Mouse (Mus musculus): ENCODE results near the gene Layn. TPM values are rescaled to one million over a fixed set of nuclear protein-coding genes. Genes with fewer than 3 reads are reported as not detected.

The Layn gene
- 10 to 100 TPM; 18.4 to 20.3 TPM for total RNA-seq (2021)

GRCm38 (mm10) chr9:51076979-51077315 lies at the start of gene Layn:
TSS of gene Layn (minus strand) at chr9:51077094.
- peak; percentile 72 to 93 for DNase-seq (ENCODE audit: extremely low spot score in 1 of 2, low spot score in 2 of 2)
- intact Hi-C loops (cut with DNase I), result no loop called here

- DNase-seq (ENCODE audit: extremely low spot score in 1 of 2, low spot score in 2 of 2), result no peak
- intact Hi-C loops (cut with DNase I), result no loop called here
These were observed 37.9 kb upstream of the Layn start for GRCm38 (mm10) chr9:51114767-51115166.

DNA sequence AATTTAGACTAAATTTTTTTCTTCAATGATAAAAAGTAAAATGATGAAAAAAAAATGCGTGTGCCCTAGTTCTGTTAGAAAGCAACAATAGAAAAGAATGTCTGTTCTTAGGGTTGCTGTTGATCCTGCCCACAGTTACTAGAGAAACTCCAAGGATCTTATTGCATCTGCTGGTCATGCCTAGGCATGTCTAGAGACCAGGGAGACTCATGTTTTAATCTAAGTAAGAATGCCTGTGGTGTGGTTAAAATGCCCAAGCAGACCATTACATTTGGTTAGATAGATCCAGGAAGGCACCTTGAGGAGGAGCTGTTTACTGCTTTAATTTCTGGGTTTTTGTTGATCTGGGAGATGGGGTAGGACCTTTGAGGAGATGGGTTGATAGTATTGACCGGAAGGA lies 28.9 kb upstream of the Layn start:
- intact Hi-C loops (cut with DNase I), result no loop called here

DNA sequence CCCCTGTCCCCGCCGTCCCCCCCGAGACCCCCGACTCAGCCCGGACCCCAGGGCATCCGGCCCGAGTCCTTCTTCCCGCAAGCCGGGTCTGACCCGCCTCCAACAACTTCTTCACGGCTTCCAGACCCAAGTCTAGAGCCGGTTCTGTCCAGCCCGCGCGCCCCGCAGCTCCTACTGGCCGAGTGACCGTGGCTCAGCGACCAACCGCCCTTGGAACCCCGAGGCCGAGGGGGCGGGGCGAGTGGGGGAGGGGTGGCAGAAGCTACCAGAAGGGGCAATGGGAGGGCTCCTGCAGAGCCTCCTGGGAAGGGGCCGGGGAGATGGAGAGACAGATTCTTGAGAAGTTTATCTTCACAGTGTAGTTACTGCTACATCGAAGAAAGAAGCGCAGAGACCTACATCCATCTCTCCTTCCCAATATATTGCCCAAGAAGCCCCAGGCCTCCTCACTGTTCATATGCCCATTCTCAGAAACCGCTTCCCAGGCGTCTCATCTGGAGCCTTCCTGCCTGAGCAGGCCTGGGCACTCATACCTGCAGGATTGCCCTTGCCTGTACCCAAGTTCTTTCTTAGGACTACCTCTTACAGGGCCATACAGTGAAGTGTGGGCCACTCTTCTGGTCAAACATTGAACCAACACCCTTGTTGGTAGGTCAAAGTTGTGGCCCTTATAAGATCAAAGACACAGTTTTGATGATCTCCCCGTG lies 27.1 kb upstream of the Layn start:
- intact Hi-C loops (cut with DNase I), result no loop called here
- peak in 1 of 2 experiments; percentile 70 for DNase-seq (ENCODE audit: extremely low spot score in 1 of 2, low spot score in 2 of 2)

More for the DNA sequence above, 28.9 kb upstream of the Layn start:
- DNase-seq (ENCODE audit: extremely low spot score in 1 of 2, low spot score in 2 of 2), result no peak

DNA sequence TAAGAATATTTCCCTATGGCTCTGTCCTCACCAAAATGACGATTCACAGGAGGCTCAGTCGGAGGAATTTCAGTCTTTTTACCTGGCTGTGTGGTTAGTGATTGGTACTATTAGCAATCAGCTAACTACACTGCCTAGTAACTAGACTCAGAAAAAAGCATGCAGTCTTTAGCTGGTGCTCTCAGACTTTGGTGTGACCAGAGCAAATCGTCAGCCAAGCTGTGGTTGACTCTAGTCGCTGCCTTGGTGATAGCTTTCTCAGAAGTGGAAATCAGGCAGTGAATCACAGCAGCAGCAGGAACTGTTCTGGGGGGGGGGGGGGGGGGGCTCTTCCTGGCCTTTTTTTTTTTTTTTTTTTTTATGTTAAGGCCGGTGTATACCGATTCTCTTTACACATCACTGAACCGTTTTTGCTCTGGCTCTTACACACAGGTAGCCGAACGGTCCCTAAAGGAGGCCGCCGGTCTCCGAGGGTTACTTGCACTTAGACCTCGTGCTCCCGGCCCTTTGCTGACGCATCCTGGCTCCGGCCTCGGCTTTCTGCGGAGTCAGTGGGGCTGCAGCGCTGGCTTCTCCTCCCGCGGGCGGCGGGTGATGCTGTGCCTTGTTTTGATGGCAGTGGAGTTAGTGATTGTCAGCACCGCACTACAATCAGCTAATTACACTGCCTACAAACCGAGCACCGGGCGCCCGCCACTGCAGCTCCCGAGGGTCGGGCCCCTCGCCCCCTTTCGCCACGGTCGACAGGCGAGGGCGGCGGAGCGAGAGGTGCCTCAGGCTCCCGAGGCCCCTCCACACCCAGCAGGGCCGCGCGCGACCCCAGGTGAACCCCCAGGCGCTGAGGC lies 26.3 kb upstream of the Layn start:
- intact Hi-C loops (cut with DNase I), result no loop called here
- peak in 1 of 2 experiments; percentile 66 for DNase-seq (ENCODE audit: extremely low spot score in 1 of 2, low spot score in 2 of 2)

GRCm38 (mm10) chr9:51101756-51102425 lies 25.0 kb upstream of the Layn start, which contains the start of gene 4833427G06Rik:
TSS of gene 4833427G06Rik (minus strand) at chr9:51102078.
- peak; percentile 28 to 69 for DNase-seq (ENCODE audit: extremely low spot score in 1 of 2, low spot score in 2 of 2)
- intact Hi-C loops (cut with DNase I), result no loop called here

DNA sequence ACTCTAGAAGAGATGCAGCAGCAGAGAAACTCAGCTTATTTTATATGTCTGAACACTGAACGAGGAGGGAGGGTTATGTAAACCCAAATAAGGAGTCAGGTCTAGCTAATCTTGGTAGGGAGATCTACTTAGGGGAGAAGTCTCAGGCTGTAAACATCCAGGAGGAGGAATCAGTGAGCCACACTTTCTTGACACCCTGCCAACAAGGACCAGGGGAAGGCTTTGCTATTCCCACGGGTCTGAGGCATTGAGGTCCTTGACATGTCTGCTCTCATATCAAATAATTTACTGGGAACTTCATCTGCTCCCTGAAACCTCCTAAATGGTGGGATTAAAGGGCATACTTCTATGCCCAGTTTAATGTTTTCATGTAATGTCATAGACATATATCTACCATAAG lies 19.4 kb upstream of the Layn start:
- no peak for DNase-seq (ENCODE audit: extremely low spot score in 1 of 2, low spot score in 2 of 2)
- intact Hi-C loops (cut with DNase I), result no loop called here

DNA sequence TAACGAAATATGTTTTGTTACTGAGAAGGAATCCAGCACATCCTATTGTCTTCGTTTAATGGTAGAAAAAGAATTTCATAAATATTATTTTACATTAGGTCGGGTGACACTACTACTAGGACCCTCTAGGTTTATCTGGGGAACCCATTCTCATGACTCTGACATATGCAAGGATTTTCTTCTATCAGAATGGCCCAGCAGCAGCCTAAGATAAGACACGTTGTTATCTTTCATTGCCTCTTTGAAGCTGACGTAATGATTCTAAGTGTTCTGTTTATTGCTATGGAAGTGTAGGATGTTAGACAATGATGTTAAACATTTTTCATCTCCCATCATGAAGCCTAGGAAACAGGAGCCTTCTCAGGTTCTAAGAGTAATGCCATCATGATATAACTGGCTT lies 16.8 kb upstream of the Layn start:
- no peak for DNase-seq (ENCODE audit: extremely low spot score in 1 of 2, low spot score in 2 of 2)
- intact Hi-C loops (cut with DNase I), result no loop called here

- no peak for DNase-seq (ENCODE audit: extremely low spot score in 1 of 2, low spot score in 2 of 2)
- intact Hi-C loops (cut with DNase I), result no loop called here
These were observed 4.7 kb upstream of the Layn start for GRCm38 (mm10) chr9:51081614-51082013.

GRCm38 (mm10) chr9:51076300-51076978 lies 455 bp downstream of the Layn start:
- intact Hi-C loops (cut with DNase I), result no loop called here
- DNase-seq (ENCODE audit: extremely low spot score in 1 of 2, low spot score in 2 of 2), result no peak

DNA sequence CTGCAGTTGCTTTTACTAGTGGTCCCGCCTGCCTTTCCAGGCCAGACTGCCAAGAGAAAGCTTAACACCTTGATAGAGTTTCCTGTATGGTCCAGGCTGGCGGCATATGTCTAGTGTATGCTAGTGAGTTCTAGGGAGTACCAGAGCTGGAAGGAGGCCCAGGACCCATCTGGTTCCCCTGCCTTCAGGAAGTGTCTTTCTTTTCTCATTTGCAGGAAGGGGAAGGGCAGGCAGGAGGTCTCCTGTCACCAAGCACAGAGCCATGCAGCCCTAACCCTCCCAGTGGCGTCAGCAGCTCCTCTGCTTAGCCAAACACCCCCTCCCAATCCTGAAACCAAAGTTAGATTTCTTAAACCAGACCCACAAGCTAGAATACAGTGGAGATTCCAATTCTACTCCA lies 1.1 kb downstream of the Layn start:
- intact Hi-C loops (cut with DNase I), result no loop called here
- peak in 1 of 2 experiments; percentile 31 for DNase-seq (ENCODE audit: extremely low spot score in 1 of 2, low spot score in 2 of 2)

GRCm38 (mm10) chr9:51070801-51071200 lies 6.1 kb downstream of the Layn start:
- intact Hi-C loops (cut with DNase I), result no loop called here
- no peak for DNase-seq (ENCODE audit: extremely low spot score in 1 of 2, low spot score in 2 of 2)

- intact Hi-C loops (cut with DNase I), result no loop called here
- no peak for DNase-seq (ENCODE audit: extremely low spot score in 1 of 2, low spot score in 2 of 2)
These were observed 8.7 kb downstream of the Layn start for GRCm38 (mm10) chr9:51068202-51068601.

- intact Hi-C loops (cut with DNase I), result no loop called here
These were observed 16.3 kb downstream of the Layn start, which contains the start of gene Btg4 for GRCm38 (mm10) chr9:51060601-51061000. TSS of gene Btg4 (plus strand) at chr9:51060901.

GRCm38 (mm10) chr9:51058951-51059521 lies 17.9 kb downstream of the Layn start:
- DNase-seq (ENCODE audit: extremely low spot score in 1 of 2, low spot score in 2 of 2), result no peak
- intact Hi-C loops (cut with DNase I), result no loop called here

More at GRCm38 (mm10) chr9:51060601-51061000, 16.3 kb downstream of the Layn start, which contains the start of gene Btg4:
- no peak for DNase-seq (ENCODE audit: extremely low spot score in 1 of 2, low spot score in 2 of 2)

DNA sequence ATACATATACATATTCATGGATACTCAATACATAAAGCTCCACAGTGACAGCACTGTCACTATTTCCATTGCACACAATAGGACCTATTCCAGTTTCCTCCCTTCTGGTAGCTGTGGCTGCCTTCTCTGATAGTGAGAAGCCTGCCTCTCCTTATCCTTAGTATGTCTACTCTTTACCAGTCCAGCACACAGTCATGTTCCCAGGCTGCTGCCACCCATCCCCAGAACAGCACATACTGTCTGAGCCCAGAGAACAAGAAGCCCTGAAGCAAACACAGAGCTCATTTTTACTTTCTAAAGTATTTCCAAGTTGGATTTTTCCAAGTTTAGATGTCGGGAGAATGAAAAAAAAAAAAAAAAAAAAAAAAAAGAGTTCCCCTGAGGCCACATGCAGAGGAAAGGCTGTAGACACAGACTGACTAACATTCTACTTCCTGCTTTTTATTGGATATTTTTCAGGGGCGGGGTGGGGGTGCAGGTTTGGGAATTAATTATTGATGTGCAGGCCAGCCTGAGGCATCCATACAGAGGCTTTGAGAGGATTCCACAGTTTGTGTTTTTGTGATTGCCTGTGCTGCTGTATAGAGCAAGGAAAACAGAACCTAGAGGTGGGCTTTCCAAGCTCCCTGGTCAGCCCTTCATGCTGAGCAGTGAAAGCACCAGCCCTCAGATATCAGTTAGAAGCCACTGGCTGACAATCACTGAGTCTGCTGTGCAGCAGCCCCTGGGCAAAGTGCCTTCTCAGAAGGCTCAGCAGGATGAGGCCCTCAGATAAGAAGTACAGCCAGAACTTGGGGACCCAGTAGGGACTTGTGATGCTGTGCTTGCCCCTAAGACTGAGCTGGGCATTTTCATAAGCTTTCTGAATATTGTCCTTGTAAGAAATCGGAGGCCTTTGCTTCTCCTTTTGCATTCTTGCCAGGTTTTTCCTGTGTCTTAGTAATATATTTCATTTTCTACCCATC lies 20.3 kb downstream of the Layn start:
- intact Hi-C loops (cut with DNase I), result no loop called here
- DNase-seq (ENCODE audit: extremely low spot score in 1 of 2, low spot score in 2 of 2), result no peak

GRCm38 (mm10) chr9:51052180-51052579 lies 24.7 kb downstream of the Layn start:
- intact Hi-C loops (cut with DNase I), result loop anchor here (5.0 kb wide), 1 partner anchor 205 kb away; the partner anchor contains the start of gene Ppp2r1b
- DNase-seq (ENCODE audit: extremely low spot score in 1 of 2, low spot score in 2 of 2), result peak in 1 of 2 experiments; percentile 27

All from left cerebral cortex, postnatal 10 days (tissue).